Mouse (Mus musculus) small intestine, adult 2 months (tissue): Measurements from ENCODE around the gene Cdk5rap2.

Experiments
- CTCF ChIP-seq: fragments of 200-500 bp; IDR thresholded peaks from 2 replicates; pipeline ENCODE4 v1.5.1; 2012; ENCODE audit warnings: low read depth, mild to moderate bottlenecking, control low read depth, inconsistent platforms, low read length, moderate library complexity, mixed read lengths; ENCODE audit not compliant: insufficient replicate concordance, insufficient read length; ENCODE audit errors: extremely low read depth
- POLR2A ChIP-seq: fragments of 200-500 bp; IDR thresholded peaks from 2 replicates; pipeline ENCODE4 v1.6.1; 2012; ENCODE audit warnings: low read depth, mild to moderate bottlenecking, control low read depth, inconsistent platforms, low read length, moderate library complexity

- no peak for TF ChIP-seq POLR2A
- TF ChIP-seq CTCF, result no peak
These were observed 12.2 kb downstream of the Cdk5rap2 start for GRCm38 (mm10) chr4:70398088-70398487.
